Mouse (Mus musculus): ENCODE measurements around the gene Lfng. TPM values are rescaled to one million over a fixed set of nuclear protein-coding genes. Genes with fewer than 3 reads are reported as not detected.
A peak's percentile ranks its signal among the peaks of the same experiment; 100 is the strongest.

The Lfng gene
- total RNA-seq, 2 experiments from 2014 or later: 23.9 to 24.8 TPM

DNA sequence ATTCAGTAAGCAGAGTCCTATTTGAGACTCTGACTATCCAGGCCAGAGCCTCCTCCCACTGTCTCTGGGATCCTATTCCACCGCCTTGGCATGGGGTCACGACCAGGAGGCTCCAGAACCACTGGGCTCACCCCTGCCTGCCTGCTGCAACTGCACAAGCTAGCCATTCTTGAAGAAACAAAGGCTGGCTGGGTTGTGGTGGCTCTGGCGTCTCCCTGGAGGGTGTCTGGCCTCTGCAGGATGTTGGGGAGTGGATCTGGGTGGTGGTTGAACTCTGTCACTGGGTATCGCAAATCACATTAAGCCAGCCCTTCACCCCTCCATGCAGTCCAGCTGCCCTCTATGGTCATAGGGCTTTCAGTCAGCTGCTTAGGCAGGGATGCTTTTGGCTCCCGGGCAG, 7.2 kb upstream of the Lfng start:
- H3K27ac ChIP-seq: no peak overlapping the region
- no peak overlapping the region for H3K4me3 ChIP-seq
- DNase-seq (ENCODE audit: low spot score in 2 of 2): no peak
- no peak for TF ChIP-seq CTCF (conservative IDR thresholded peaks at IDR 0.05)

DNA sequence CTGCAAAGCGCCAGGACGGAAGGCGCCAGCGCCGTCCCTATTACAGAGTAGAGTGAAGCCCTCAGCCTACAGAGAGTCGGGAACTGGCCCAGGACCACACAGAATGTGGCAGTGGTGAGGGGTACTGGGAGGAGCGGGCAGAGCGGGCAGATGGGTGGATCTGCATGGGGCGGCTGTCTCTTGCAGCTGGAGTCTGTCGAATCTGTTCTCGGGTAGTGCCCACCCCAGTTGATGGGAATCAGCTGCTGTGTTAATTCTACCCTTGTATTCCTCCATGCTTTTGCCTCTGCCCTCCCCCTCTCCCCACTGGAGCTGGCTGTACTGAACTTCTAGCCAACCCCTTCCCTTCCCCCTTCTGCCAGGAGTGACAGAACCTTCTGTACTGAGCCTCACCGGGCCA, 5.4 kb upstream of the Lfng start:
- Histone ChIP-seq H3K4me3 (no peak overlapping the region), H3K27ac (no peak overlapping the region)
- DNase-seq (ENCODE audit: low spot score in 2 of 2): no peak
- TF ChIP-seq CTCF (conservative IDR thresholded peaks at IDR 0.05): no peak

DNA sequence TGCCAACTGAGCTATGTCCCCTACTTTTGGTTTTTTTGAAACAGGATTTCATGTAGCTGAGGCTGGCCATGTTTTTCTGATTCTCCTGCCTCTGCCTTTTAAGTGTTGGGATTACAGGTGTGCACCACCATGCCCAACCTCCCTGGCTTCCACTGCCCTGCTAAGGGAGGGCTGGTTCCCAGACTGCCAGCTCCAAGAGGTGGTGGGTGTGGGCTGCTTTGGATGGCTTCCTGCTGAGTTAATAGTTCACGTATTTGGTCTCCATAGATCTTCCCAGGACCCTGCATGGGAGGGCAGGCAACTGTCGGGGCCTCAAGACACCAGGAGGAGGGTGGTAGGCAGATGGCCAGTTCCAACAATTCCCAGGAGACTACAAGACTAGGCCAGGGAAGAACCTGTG, 4.6 kb upstream of the Lfng start:
- H3K4me3 ChIP-seq: no peak overlapping the region
- no peak for DNase-seq (ENCODE audit: low spot score in 2 of 2)
- H3K27ac ChIP-seq: no peak overlapping the region
- TF ChIP-seq CTCF (conservative IDR thresholded peaks at IDR 0.05): no peak

DNA sequence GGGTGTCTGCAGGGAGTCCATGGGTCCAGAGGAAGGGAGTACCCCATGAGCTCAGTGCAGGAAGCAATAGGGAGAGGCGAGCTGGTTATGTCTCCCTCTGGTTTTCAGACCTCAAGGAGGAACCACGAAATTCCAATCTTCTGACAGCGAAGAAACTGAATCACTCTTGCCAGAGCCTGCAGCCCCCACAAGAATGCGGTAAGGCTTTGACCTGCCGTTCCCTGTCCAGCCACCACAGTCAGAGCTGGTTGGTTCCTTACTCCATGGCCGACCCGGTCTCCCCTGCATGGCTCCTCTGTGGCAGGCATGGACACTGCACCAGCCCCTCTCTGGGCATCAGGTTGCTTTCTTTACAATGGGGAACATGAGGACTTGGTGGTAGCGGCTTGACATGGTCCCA, 2.7 kb upstream of the Lfng start:
- no peak for DNase-seq (ENCODE audit: low spot score in 2 of 2)
- no peak overlapping the region for H3K27ac ChIP-seq
- no peak overlapping the region for H3K4me3 ChIP-seq
- no peak for TF ChIP-seq CTCF (conservative IDR thresholded peaks at IDR 0.05)

DNA sequence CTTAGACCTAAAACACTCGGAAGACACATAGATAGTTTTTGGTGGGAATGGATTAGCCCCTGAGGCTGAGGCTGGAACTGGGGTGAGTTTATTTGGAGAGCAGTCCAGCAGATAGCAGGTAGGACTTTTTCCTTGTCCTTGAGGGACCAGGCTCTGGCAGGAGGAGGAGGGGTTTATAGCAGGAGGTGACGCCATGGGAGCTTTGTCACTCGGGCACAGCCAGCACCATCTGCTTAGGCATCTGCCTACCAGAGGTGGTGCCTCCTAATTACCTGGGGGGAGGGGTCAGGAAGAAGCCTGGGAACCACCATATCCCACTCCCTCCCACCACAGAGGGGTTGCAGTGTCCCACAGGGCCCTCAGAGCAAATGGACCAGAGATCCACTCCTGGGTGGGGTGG, 1.9 kb upstream of the Lfng start:
- no peak overlapping the region for H3K4me3 ChIP-seq
- H3K27ac ChIP-seq: no peak overlapping the region
- DNase-seq (ENCODE audit: low spot score in 2 of 2): no peak
- no peak for TF ChIP-seq CTCF (conservative IDR thresholded peaks at IDR 0.05)

DNA sequence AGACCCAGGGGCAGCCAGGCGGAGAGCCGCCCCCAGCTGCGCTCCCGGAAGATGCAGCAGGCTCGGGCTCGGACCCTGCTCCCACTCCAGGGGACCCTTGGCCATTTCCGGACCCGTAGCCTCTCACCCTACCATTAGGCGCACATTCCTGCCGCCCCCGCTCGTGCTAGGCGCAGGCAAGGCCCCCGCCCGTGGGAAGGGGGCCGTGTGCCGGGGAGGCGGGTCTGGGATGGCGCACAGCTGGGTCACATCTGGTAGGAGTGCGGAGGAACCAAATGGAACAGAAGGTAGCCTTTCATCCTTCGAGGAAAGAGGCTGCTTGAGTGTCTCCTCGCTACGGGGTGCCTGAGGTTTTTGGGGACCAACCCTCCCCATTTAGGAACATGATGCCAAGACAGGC, 734 bp upstream of the Lfng start:
- no peak for DNase-seq (ENCODE audit: low spot score in 2 of 2)
- H3K27ac ChIP-seq: no peak overlapping the region
- no peak overlapping the region; the same call in 1 of the 2 replicates for H3K4me3 ChIP-seq
- TF ChIP-seq CTCF (conservative IDR thresholded peaks at IDR 0.05): no peak

DNA sequence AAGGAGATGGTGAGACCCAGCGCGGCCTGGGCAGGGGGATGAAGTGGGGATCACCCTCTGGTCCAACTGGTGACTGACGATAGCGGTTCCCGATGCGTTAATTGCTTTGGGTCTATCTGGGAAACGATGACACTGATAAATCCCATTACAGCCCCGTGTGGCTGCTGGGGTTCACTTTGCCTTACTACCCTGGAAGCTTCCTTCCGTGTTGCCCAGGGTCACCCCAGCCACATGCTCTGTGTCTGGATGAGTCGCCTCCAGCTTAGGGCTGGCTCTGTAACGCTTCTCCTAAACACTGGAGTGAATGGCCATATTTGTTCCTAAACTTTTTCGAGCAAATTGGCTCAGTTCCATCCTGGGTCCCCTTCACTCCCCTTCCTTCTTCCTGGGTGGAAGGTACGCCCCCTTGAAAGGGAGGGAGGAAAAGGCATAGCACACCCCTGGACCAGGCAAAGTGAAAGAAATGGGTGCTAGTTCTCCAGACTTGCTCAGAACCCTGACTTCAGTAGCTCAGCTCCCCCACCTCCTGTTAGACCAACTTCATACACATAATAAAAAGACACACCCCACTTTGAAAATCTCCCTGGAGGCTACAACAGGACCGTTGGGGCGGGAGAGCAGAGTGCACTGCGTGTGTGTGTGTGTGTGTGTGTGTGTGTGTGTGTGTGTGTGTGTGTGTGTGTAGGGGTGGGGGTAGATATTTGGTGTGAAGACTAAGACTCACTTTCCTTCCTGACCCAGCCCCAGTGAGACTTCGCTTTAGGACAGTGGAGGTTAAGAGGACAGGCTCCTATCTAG, 915 bp downstream of the Lfng start:
- DNase-seq (ENCODE audit: low spot score in 2 of 2): no peak
- Histone ChIP-seq H3K27ac (peak overlapping the region; percentile 90), H3K4me3 (peak overlapping the region; percentile 67)
- no peak for TF ChIP-seq CTCF (conservative IDR thresholded peaks at IDR 0.05)

DNA sequence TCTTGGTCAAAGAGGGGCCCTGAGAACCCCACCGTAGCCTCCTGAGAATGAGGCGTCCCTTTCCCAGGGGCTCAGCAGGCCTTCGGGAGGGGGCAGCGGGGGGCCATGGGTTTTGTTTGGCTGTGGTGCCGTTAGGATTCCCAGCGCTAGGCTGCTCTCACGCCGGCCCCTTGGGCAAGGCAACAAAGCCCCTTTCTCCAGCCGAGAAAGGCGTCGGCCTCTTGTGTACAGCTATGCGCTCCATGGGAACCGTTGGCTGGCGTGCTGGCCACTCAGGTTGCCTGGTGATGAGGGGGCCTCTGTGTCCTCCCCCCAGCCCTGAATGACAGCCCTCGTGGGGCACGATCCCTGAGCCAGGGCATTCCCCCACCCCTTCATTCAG, 1.5 kb downstream of the Lfng start:
- peak overlapping the region; percentile 90 for H3K27ac ChIP-seq
- DNase-seq (ENCODE audit: low spot score in 2 of 2): peak; percentile 43 to 48
- peak overlapping the region; percentile 67 for H3K4me3 ChIP-seq
- TF ChIP-seq CTCF (conservative IDR thresholded peaks at IDR 0.05): no peak

DNA sequence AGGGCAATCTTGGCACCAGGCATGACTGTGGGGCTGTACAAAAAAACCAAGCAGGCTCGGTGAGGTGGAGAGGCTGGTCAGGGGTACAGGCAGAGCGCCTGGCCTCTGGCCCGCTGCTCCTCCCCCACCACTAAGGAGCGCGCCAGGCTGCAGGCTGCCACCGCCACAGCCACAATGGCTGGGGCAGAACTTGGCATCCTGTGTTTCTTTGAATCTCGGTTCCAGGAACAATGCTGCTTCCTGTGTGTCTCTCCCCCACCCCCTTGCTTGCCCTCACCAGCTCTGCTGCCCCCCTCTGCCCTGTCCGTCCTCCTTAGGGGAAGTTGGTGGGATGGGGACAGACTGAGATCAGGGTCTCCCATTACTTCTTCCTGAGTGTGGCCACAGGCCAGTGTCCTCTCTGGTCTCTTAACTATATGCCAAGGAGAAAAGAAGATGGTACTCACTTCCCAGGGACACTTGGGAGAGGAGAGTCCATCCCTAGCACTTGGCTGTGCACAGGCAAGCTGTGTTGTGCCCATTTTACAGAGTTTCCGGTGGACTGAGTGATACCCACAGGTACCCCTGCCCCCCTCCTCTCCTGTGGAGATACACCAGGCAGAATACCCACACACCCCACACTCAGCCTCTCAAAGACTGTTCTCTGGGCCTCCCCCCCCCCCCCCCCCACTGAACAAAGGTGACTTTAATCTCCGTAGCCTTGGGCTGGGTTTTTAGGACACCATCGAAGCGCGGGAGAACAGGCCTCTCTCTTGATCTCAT, 2.6 kb downstream of the Lfng start:
- Histone ChIP-seq H3K4me3 (peak overlapping the region; percentile 67), H3K27ac (peak overlapping the region; percentile 90)
- peak; percentile 55 to 72 for DNase-seq (ENCODE audit: low spot score in 2 of 2)
- TF ChIP-seq CTCF (conservative IDR thresholded peaks at IDR 0.05): no peak

DNA sequence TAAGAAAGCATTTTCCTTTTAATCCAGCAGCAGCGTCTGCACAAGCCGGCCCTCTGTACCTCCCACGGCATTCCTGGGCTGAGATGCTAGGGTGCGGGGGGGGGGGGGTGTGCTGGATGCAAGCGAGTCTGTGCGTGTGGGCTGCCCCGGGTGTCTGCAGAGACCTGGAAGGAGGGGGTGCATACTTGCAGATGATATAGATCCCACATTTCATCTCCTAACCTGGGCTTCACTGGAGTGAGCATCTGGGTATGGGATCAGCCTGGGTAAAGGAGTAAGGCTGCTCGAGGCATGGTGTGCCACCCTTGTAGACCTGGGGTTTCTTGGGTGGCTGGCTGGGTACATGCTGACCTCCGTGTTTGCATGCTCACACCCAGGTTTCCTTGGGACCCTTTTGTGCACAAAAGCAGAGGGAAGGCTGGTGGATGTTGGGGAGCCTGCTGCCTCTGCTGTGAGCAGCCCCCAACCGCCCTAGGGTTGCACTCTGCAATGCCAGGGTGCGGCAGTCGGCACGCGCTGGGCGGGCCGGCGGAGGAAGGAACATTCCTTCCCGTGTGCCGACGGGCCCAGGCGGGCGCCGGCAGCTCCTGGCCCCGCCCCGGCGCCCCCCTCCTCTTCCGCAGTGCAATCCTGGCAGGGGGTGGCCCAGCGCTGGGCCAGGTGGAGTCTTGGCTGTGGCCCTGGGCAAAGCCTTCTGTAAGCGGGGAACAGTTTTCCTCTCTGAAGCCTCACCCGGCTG, 3.3 kb downstream of the Lfng start:
- TF ChIP-seq CTCF (conservative IDR thresholded peaks at IDR 0.05): no peak
- no peak for DNase-seq (ENCODE audit: low spot score in 2 of 2)
- Histone ChIP-seq H3K27ac (peak overlapping the region; percentile 90), H3K4me3 (peak overlapping the region; percentile 52)

DNA sequence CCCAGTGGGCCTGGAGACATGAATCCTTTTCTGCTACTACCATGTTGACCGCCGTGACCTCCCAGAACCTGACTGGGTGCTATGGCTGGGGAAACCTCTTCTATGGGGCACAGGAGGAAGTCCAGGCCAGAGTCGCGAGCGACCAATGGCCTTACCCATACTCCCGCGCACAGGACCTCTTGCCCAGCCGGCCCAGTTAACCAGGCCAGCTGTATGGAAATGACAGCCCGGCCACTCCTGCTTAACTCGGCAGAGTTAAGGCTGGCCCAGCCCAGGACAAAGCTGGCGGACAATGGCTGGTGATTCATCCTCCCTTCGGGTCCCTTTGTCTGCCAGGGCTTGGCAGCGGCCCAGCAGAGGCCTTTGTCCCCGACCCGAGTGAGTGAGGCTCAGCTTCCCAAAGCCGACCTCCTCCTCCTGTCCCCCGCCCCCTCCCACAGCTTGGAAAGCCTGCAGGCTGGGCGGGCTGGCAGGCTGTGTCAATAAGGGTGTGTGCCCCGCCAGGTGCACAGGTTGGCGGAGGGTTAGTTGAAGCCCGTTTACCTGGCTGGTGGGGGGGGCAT, 4.0 kb downstream of the Lfng start:
- peak overlapping the region; percentile 52 for H3K4me3 ChIP-seq
- peak; percentile 56 to 71 for DNase-seq (ENCODE audit: low spot score in 2 of 2)
- TF ChIP-seq CTCF (conservative IDR thresholded peaks at IDR 0.05): no peak
- peak overlapping the region; percentile 90 for H3K27ac ChIP-seq

DNA sequence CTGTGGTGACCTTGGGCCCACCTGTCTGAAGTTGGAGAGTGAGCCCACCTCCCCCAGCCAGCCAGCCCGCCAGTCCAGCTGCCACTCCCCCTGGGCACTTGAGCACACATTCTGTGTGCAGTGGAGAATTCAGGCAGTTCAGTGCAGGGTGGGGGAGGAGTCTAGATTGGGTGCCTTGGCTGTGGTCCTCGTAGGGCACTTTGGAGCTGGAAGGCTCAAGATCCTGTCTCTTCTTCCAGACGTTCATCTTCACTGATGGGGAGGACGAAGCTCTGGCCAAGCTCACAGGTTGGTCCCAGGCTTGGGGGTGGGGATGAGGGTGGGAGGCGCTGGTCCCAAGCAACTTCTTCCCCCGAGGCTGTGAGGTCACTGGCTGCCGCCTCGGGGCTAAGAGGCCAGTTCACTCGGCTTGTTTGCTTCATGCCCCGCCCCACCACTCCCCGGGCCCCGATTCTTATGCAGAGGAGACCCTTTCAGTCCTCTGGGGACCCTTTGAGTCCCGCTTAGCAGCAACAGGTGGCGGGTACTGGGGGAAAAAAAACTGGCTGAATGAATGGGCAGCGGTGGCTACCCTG, 4.6 kb downstream of the Lfng start:
- no peak for DNase-seq (ENCODE audit: low spot score in 2 of 2)
- H3K4me3 ChIP-seq: peak overlapping the region; percentile 52; the same call in 1 of the 2 replicates
- H3K27ac ChIP-seq: peak overlapping the region; percentile 90
- TF ChIP-seq CTCF (conservative IDR thresholded peaks at IDR 0.05): no peak
